Mouse (Mus musculus) lung, postnatal 0 days (tissue): ENCODE measurements around the gene Synj2. TPM values are rescaled to one million over a fixed set of nuclear protein-coding genes. Genes with fewer than 3 reads are reported as not detected.

Experiments used
- ATAC-seq: fragments of 200-750 bp; cut with Nextera tagmentation; 2 replicates; pipeline ENCODE4 v1.8.0; 2017; ENCODE audit warnings: moderate library complexity
- DNase-seq: peaks from one replicate; pipeline ENCODE4 v3.0.0-alpha.2; 2016; ENCODE audit warnings: low spot score
- H3K27ac ChIP-seq: fragments of 300-500 bp; sonication (generic); 2 replicates; pipeline ENCODE4 v1.5.1; 2014; ENCODE audit warnings: antibody characterized with exemption, mild to moderate bottlenecking, low read length, mixed read lengths
- H3K27me3 ChIP-seq: fragments of 300-500 bp; sonication (generic); replicated peaks from 2 replicates; pipeline ENCODE4 v1.6.1; 2014; ENCODE audit warnings: low read length, mixed read lengths; ENCODE audit not compliant: insufficient read depth
- H3K36me3 ChIP-seq: fragments of 300-500 bp; sonication (generic); 2 replicates; pipeline ENCODE4 v1.6.1; 2014; ENCODE audit warnings: low read length, mixed read lengths; ENCODE audit not compliant: insufficient read depth
- H3K4me1 ChIP-seq: fragments of 300-500 bp; sonication (generic); 2 replicates; pipeline ENCODE4 v1.6.1; 2014; ENCODE audit warnings: antibody characterized with exemption, low read depth, low read length, mixed read lengths; ENCODE audit not compliant: insufficient read depth
- H3K4me2 ChIP-seq: fragments of 300-500 bp; sonication (generic); replicated peaks from 2 replicates; pipeline ENCODE4 v1.6.1; 2014; ENCODE audit warnings: low read depth, mild to moderate bottlenecking, low read length, moderate library complexity, mixed read lengths
- H3K4me3 ChIP-seq: fragments of 300-500 bp; sonication (generic); 2 replicates; pipeline ENCODE4 v1.5.1; 2014; ENCODE audit warnings: low read depth, low read length
- H3K9ac ChIP-seq: fragments of 300-500 bp; sonication (generic); replicated peaks from 2 replicates; pipeline ENCODE4 v1.6.1; 2014; ENCODE audit warnings: low read depth, mild to moderate bottlenecking
- H3K9me3 ChIP-seq: fragments of 300-500 bp; sonication (generic); 2 replicates; pipeline ENCODE4 v1.6.1; 2016; ENCODE audit warnings: low read length, mixed read lengths
- CTCF ChIP-seq: IDR thresholded peaks from 2 replicates; pipeline ENCODE4 v1.5.1; 2016; ENCODE audit warnings: antibody characterized with exemption, mild to moderate bottlenecking
- EP300 ChIP-seq: IDR thresholded peaks from 2 replicates; pipeline ENCODE4 v1.6.1; 2016; ENCODE audit warnings: antibody characterized with exemption, mild to moderate bottlenecking, control low read depth
- WGBS: fragments of 180-500 bp; shearing (Covaris S2); extraction: QIAGEN DNeasy Blood & Tissue Kit; methylation state at CpG from one replicate; pipeline ENCODE4 v1.1.7; 2014; 5-methylcytosine and 5-hydroxymethylcytosine counted together
- polyA plus RNA-seq: library from polyadenylated mRNA; unstranded; fragments of >200 nt; fragmentation: Nextera tagmentation; extraction: Ambion mirVana; gene quantifications from 2 replicates; pipeline ENCODE4 v1.2.1, GENCODE M21; 2015

Synj2 gene
- polyA plus RNA-seq, 1 experiment from 2014 or later: 2.1 TPM

DNA sequence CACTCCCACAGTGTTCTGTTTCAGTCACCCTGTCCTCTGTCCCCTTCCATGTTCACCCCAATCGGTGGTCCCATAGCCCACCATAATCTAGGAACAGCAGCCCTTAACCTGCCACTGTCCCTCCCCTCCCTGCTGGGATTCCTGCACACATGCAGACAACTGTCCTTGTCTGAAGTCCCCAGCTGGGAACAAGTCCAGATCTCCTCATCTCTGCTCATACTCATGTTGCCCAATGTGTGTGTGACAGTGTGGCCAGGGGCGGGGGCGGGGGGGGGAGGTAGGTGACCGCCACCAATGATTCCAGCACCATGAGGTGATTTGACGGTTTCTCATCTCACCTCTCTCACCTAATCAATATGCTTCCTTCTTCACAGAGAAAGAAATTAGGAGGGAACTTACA lies 17.1 kb downstream of the Synj2 start:
- no peak overlapping the region for H3K9ac ChIP-seq
- TF ChIP-seq EP300 (no peak), CTCF (no peak)
- no peaks in the 10 kb centered on the region for H3K9me3 ChIP-seq
- 81% methylated on average over 5 of the region's 5 CpGs for WGBS
- no peak overlapping the region for H3K4me2 ChIP-seq
- no peak overlapping the region for H3K4me3 ChIP-seq
- no peak overlapping the region for H3K27ac ChIP-seq
- DNase-seq (no peak), ATAC-seq (no peak)
- H3K27me3 ChIP-seq: no peaks in the 10 kb centered on the region
- H3K36me3 ChIP-seq: no peaks in the 10 kb centered on the region
- no peaks in the 10 kb centered on the region for H3K4me1 ChIP-seq

DNA sequence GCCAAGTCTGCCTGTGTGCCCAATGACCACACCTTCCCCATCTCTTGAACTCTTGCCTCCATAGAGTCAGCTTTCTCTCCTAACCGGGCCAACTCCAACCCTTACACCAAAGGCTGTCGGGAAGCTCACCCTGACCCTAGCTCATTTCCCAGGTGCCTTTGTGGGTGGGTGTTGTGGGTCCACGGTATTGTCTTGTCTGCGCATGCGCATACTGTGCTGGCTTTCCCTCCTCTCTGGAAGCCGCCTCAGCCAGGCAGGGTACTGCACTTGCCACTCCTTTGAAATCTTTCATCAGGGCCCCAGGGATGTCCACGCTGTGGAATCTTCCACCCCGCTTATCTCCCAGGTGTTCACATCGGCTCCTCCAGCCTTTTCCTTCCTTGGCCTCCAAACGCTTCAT lies 17.6 kb downstream of the Synj2 start:
- TF ChIP-seq CTCF (no peak), EP300 (no peak)
- H3K9ac ChIP-seq: no peak overlapping the region

DNA sequence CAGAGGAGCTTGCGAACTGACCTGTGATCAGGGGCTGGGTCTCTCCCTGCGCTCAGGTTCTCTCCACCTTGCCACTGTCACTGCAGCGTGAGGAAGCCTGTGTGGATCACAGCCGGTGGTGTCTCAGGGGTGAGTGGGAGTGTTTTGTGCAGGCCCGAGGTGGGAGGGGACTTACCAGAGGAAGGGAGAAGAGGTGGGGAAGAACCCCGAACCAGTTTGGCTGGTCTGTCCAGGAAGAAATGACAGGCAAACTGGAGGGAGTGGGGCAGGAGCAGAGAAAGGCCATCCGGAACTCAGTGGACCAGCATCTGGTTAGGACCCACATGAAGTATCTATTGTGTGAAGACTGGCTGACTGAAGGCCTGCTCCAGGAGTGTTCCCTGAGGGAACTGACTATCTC lies 18.0 kb downstream of the Synj2 start:
- no peak overlapping the region for H3K4me2 ChIP-seq
- no peak; the same call in 1 of the 2 replicates for ATAC-seq
- DNase-seq: peak; percentile 44

More for the DNA sequence above, 17.6 kb downstream of the Synj2 start:
- no peaks in the 10 kb centered on the region for H3K36me3 ChIP-seq
- WGBS: 68% methylated on average over 10 of the region's 10 CpGs
- no peaks in the 10 kb centered on the region for H3K27me3 ChIP-seq
- no peak overlapping the region for H3K4me2 ChIP-seq
- H3K9me3 ChIP-seq: no peaks in the 10 kb centered on the region
- H3K4me3 ChIP-seq: no peak overlapping the region
- no peak for ATAC-seq
- no peaks in the 10 kb centered on the region for H3K4me1 ChIP-seq
- no peak for DNase-seq
- no peak overlapping the region for H3K27ac ChIP-seq

DNA sequence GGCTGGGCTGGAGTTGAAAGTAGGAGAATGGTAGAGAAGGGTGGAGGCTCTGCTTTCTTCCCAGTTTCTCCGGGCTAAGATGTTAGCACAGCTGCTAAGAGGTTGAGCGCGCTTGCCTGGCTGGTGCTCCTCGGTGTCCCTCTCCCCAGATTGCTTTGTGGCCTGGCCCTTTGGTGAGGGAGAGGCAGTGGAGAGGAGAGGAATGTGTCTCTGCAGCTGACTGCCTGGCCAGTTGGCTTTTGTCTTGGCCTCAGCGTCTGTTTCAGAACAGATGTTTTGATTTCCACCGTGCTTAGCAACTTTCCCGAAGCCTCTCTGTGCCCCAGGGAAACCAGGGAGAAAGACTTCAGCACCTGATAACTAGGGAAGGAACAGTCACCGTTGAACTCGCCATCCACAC lies 18.7 kb downstream of the Synj2 start:
- WGBS: 32% methylated on average over 9 of the region's 9 CpGs
- Histone ChIP-seq H3K4me3 (no peak overlapping the region), H3K9ac (no peak overlapping the region), H3K9me3 (no peaks in the 10 kb centered on the region), H3K27ac (no peak overlapping the region), H3K36me3 (no peaks in the 10 kb centered on the region), H3K4me1 (no peaks in the 10 kb centered on the region), H3K27me3 (no peaks in the 10 kb centered on the region), H3K4me2 (no peak overlapping the region)
- peak; percentile 53 for ATAC-seq
- DNase-seq: peak; percentile 47
- TF ChIP-seq CTCF (no peak), EP300 (no peak)

More for the DNA sequence above, 18.0 kb downstream of the Synj2 start:
- Histone ChIP-seq H3K4me1 (no peaks in the 10 kb centered on the region), H3K4me3 (no peak overlapping the region), H3K27me3 (no peaks in the 10 kb centered on the region), H3K27ac (no peak overlapping the region), H3K9ac (no peak overlapping the region), H3K9me3 (no peaks in the 10 kb centered on the region), H3K36me3 (no peaks in the 10 kb centered on the region)
- WGBS: 42% methylated on average over 7 of the region's 7 CpGs
- TF ChIP-seq CTCF (no peak), EP300 (no peak)

DNA sequence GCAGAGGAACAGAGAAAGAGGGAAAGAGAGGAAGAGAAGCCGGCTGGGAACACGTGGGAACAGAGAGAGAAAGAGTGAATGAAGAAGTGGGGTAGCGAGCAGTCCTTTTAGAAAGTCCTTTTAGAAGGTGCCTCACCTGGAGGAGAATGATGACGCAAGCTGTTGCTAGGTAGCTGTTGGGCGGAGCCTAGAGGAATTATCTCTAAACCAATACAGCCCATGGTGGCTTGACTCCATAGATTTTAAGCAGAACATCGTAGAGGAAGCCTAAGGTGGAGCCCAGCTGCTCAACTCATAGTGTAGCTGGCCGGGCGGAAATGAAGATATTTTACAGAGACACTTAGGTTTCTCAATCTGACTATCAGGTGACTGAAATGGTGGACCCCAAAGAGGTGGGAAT lies 22.7 kb downstream of the Synj2 start:
- no peaks in the 10 kb centered on the region for H3K27me3 ChIP-seq
- H3K9me3 ChIP-seq: no peaks in the 10 kb centered on the region
- no peak overlapping the region for H3K9ac ChIP-seq
- DNase-seq: no peak
- H3K36me3 ChIP-seq: no peaks in the 10 kb centered on the region
- TF ChIP-seq EP300 (no peak), CTCF (no peak)
- no peak overlapping the region for H3K4me3 ChIP-seq
- no peaks in the 10 kb centered on the region for H3K4me1 ChIP-seq
- H3K4me2 ChIP-seq: no peak overlapping the region
- 81% methylated on average over 8 of the region's 8 CpGs for WGBS
- H3K27ac ChIP-seq: no peak overlapping the region
- no peak for ATAC-seq

DNA sequence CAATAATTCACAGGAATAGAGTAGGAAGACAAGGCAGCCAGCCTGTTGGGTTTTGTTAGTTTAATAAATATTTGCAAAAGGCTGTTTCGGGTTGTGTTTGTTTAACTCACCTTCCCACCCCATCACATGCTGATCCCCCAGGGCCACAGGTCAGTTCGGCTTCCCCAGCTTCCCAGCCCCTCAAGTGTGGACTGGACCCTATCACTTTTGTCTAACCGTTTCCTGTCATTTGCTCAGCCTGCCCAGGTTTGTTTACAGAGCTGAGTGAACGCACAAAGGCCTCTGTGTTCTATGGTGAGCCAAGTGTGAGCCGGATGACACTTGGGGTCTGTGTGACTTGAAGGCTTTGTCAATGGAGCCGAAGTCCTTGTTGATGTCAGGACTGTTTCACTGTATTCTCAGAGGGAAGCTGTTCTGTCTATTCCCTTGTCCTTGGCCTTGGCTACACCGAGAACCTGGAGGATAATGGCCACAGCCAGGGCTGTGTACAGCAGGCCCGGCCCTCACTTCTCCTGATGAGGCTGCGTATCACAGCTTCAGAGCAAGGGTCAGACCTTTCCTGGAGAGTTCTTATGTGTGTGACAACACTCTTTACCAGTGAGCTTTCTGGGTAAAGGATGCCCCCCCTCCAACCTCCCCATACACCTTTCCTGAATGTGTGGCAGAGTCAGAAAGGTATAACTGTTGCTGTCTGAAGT lies 24.2 kb downstream of the Synj2 start:
- H3K27me3 ChIP-seq: no peaks in the 10 kb centered on the region
- no peaks in the 10 kb centered on the region for H3K36me3 ChIP-seq
- no peak overlapping the region for H3K9ac ChIP-seq
- TF ChIP-seq CTCF (no peak), EP300 (no peak)
- no peak overlapping the region for H3K27ac ChIP-seq
- DNase-seq (no peak), ATAC-seq (peak; percentile 11; the same call in 1 of the 2 replicates)
- H3K4me1 ChIP-seq: no peaks in the 10 kb centered on the region
- H3K9me3 ChIP-seq: no peaks in the 10 kb centered on the region
- H3K4me2 ChIP-seq: no peak overlapping the region
- H3K4me3 ChIP-seq: no peak overlapping the region
- 29% methylated on average over 9 of the region's 9 CpGs for WGBS

DNA sequence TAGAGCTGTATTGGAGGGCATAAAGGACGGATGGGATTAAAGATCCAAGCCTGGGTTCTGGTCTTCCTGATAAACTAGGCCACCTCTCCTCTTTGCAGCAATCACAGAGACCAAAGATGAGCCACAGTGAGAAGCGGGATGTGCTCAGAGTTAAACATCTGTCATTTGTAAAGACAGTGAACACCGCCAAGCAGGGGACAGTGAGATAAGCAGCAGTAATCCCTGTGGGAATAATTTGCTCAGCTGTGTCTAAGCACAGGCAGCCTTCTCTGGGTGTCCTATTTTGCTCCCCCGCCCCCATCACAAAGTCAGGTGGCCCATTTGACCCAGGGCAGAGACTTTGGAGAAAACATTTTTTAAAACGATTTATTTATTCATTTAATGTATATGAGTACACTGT lies 25.6 kb downstream of the Synj2 start:
- 89% methylated on average over 5 of the region's 5 CpGs for WGBS
- Histone ChIP-seq H3K4me2 (no peak overlapping the region), H3K4me1 (no peaks in the 10 kb centered on the region), H3K27ac (no peak overlapping the region), H3K27me3 (no peaks in the 10 kb centered on the region), H3K9ac (no peak overlapping the region), H3K36me3 (no peaks in the 10 kb centered on the region), H3K9me3 (no peaks in the 10 kb centered on the region), H3K4me3 (no peak overlapping the region)
- TF ChIP-seq EP300 (no peak), CTCF (no peak)
- ATAC-seq: no peak
- no peak for DNase-seq
